Mouse (Mus musculus) olfactory bulb, adult 2 months (tissue): Measurements from ENCODE around the gene Snx13. TPM values are rescaled to one million over a fixed set of nuclear protein-coding genes. Genes with fewer than 3 reads are reported as not detected.

Experiments used
- H3K27ac ChIP-seq: fragments of 200-500 bp; 2 replicates; pipeline ENCODE4 v1.5.1; 2012; ENCODE audit warnings: low read depth, low read length; ENCODE audit not compliant: insufficient read depth
- H3K4me1 ChIP-seq: fragments of 200-500 bp; 2 replicates; pipeline ENCODE4 v1.6.1; 2012; ENCODE audit warnings: low read length; ENCODE audit not compliant: control insufficient read depth, insufficient read depth
- H3K4me3 ChIP-seq: fragments of 200-500 bp; 2 replicates; pipeline ENCODE4 v1.5.1; 2012; ENCODE audit warnings: mild to moderate bottlenecking, low read depth, low read length, moderate library complexity; ENCODE audit not compliant: insufficient read depth
- CTCF ChIP-seq: fragments of 200-500 bp; IDR thresholded peaks from 2 replicates; pipeline ENCODE4 v1.5.1; 2012; ENCODE audit warnings: low read depth, mild to moderate bottlenecking, low read length, moderate library complexity; ENCODE audit not compliant: insufficient read depth
- POLR2A ChIP-seq: fragments of 200-500 bp; IDR thresholded peaks from 2 replicates; pipeline ENCODE4 v1.6.1; 2012; ENCODE audit warnings: mild to moderate bottlenecking, low read depth, low read length, moderate library complexity; ENCODE audit not compliant: insufficient read depth
- WGBS: fragments of 180-500 bp; shearing (Covaris S2); methylation state at CpG from one replicate; pipeline ENCODE4 v1.1.7; 2018; 5-methylcytosine and 5-hydroxymethylcytosine counted together
- polyA plus RNA-seq: library from polyadenylated mRNA; stranded (reverse); fragments of >200 nt; gene quantifications from 2 replicates; pipeline ENCODE4 v1.2.4, GENCODE M21; 2012; ENCODE audit warnings: low replicate concordance; ENCODE audit not compliant: missing spikeins, insufficient read depth, insufficient read length

The Snx13 gene
- polyA plus RNA-seq, 1 experiment = not detected

DNA sequence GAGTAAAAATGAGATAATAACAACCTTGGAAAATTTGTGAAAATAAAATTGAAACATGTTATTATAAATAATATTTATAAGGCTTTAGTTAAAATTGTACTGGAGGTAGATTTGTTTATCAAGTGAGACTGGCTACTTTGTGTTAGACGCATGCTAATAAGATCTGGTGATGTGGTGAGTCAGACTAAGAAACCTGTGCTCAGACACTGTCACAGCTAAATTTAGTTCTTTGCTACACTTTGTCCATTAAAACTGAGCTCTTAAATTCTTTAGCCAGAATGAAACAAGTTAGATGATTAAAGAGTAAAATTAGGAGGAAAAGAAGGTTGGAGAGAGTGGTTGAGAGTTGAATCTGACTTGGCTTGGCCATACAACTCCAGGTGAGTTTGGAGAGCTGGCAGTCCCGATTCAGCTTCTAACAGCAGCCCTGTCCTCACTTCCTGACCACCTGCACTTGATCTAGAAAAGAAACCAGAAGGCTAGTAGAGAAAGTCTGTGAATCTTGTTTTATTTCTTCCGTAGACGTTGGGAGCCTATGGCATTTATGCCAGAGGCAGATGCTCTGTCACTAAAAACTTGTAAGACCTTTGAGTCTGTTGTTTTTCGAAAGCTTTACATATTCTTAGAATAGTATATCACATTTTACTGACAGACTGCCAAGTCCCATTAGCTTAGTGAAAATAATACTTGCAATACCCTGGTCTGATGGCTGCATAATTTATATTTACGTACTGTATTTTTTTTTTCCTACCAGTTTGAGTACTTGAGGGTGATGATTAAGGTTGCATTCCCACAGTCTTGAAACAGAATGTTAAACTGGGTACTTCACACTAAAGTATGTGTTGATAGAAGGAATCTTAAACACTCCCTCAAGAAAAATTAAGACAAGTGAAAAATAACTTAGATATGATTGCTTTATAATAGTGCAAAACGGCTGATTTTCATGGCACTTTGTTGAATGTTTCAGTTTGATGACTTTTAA, 8.4 kb downstream of the Snx13 start:
- Histone ChIP-seq H3K27ac (no peak overlapping the region), H3K4me1 (peaks cover 4% of the 10 kb centered on the region; the same call in 1 of the 2 replicates), H3K4me3 (no peak overlapping the region)
- TF ChIP-seq POLR2A = no peak
- no peak for TF ChIP-seq CTCF
- WGBS = 77% methylated on average over 7 of the region's 7 CpGs

GRCm38 (mm10) chr12:35063697-35064468, 16.9 kb downstream of the Snx13 start:
- H3K4me1 ChIP-seq = no peaks in the 10 kb centered on the region
- no peak overlapping the region for H3K27ac ChIP-seq
- no peak overlapping the region for H3K4me3 ChIP-seq
- 29% methylated on average over 3 of the region's 3 CpGs for WGBS
- TF ChIP-seq CTCF = no peak
- no peak for TF ChIP-seq POLR2A

DNA sequence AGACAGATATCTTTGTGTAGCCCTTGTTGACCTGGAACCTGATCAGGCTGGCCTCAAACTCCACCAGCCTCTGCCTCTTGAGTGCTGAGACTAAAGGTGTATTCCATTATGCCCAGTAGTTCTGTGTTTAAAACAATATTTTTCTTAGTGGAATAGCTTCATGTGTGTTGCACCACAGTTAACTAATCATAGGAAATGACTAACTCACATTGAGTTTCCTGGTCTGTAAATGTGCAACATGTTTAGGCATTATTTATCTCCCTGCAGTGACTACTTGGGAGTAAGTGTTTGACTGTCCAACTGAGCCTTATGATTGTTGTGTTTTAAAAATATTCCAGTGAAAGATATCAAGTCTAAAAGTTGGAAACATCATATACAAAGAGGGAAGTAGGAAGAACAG, 20.6 kb downstream of the Snx13 start:
- TF ChIP-seq POLR2A (no peak), CTCF (no peak)
- Histone ChIP-seq H3K27ac (no peak overlapping the region), H3K4me3 (no peak overlapping the region), H3K4me1 (no peaks in the 10 kb centered on the region)

DNA sequence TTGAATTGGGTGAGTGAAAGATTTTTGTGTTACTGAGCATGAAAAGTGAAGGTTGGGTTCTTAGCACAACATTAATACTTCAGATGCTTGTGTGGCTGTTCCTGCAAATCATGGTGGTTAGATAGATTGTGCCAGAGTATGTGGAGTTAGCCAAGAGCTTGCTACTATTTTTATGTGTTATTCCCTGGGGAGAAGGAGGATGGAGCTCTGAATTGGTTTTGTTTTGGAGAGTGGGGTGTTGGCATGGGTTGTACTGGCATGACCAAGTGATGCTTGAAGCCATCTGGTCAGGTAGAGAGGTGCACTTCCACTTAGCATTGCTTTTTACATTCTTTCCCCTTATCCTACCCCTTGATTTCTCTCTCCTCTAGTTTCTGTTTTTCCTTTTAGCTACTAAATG, 24.4 kb downstream of the Snx13 start:
- no peaks in the 10 kb centered on the region for H3K4me1 ChIP-seq
- no peak overlapping the region for H3K27ac ChIP-seq
- TF ChIP-seq POLR2A (no peak), CTCF (no peak)

GRCm38 (mm10) chr12:35072178-35072577, 25.2 kb downstream of the Snx13 start:
- no peak overlapping the region for H3K27ac ChIP-seq

More for the DNA sequence above, 24.4 kb downstream of the Snx13 start:
- no peak overlapping the region for H3K4me3 ChIP-seq

DNA sequence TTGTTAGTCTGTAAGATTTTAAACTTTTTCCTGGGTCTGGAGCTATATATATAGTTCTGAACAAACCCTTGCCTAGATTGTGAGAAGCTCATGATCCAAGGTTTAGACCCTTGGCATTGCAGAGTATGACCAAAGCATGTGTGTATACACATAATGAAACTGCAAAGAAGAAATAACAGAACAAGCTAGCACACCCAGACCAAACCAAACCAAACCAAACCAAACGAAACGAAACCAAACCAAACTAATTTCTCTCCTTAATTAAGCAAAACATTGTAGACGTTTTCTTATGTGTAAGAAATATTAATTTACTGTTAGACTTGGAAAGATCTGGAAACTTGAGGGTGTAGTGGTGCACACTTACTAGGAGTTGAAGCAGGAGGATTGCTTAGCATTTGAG, 29.0 kb downstream of the Snx13 start:
- Histone ChIP-seq H3K4me1 (0 out of 2 replicates have a peak, but pooled peaks cover 2% of the 10 kb centered on the region), H3K27ac (no peak overlapping the region), H3K4me3 (no peak overlapping the region)
- TF ChIP-seq CTCF (no peak), POLR2A (no peak)
- 82% methylated on average over 3 of the region's 3 CpGs for WGBS

More at GRCm38 (mm10) chr12:35072178-35072577, 25.2 kb downstream of the Snx13 start:
- TF ChIP-seq POLR2A (no peak), CTCF (no peak)
- Histone ChIP-seq H3K4me1 (no peaks in the 10 kb centered on the region), H3K4me3 (no peak overlapping the region)

DNA sequence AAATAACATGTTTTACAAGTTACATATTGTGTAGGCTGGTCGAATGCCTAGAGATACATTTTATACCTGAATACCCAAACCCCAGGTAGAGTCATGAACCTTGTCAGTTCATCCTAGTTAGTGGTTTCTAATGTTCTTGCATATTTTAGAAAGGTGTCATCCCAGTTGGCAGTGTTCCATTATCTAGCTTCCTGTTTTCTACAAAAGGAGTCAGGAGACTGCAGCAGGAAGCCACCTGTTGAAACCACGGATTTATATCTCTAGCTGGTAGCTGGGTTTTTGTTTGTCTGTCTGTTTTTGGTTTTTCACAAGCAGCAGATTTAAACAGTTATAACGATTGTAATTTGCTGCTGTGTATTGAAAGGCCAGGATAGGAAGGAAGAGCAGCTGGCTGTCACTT, 76.6 kb downstream of the Snx13 start:
- H3K4me1 ChIP-seq = no peaks in the 10 kb centered on the region
- H3K4me3 ChIP-seq = no peak overlapping the region
- no peak overlapping the region for H3K27ac ChIP-seq
- TF ChIP-seq CTCF (no peak), POLR2A (no peak)
- 70% methylated on average over 3 of the region's 3 CpGs for WGBS

DNA sequence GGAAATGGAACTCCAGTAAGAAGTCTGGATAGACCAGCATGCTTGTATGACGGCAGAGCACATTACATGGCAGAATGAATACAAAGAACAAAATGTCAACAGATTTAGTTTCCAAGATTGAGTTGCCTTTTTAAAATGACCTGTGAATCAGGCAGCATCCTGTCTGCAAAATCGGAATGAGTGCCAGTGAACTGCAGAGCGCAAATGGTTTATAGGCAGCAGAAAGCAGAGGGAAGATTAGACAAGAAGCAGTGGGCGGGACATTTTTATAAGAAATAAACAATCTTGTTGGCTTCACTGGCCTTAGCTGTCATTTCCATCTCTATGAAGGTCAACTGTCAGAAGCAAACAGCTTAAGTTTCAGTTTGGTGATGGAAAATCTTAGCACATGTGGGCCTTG, 106.2 kb downstream of the Snx13 start:
- Histone ChIP-seq H3K4me3 (no peak overlapping the region), H3K4me1 (no peaks in the 10 kb centered on the region), H3K27ac (no peak overlapping the region)
- 80% methylated on average over 4 of the region's 4 CpGs for WGBS
- no peak for TF ChIP-seq CTCF
- no peak for TF ChIP-seq POLR2A

DNA sequence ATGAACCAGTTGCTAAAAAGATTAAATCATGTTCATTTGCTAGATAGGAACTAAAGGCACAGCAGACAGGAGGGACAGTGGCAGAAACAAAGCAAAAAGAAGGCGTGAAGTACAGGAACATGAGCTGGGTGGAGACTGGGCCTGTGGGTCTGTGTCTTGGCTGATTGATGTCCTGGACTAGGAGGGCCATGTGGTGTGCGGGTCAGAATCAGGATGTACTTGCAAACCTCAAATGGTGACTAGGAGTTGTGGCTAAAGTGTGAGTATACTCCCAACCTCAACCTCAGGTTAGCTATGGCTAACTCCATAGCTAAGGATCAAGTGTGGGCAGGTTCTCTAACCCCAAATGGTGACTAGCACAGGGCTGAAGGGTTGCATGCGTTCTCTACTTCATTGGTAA, 107.2 kb downstream of the Snx13 start:
- TF ChIP-seq CTCF (no peak), POLR2A (no peak)
- H3K4me1 ChIP-seq = no peaks in the 10 kb centered on the region
- no peak overlapping the region for H3K27ac ChIP-seq
- H3K4me3 ChIP-seq = no peak overlapping the region
- WGBS = 84% methylated on average over 3 of the region's 3 CpGs
